Mouse (Mus musculus): ENCODE measurements around the gene Fkbp6.

GRCm38 (mm10) chr5:135264548-135264947 is 85.3 kb downstream of the Fkbp6 start:
- TF ChIP-seq CTCF (IDR thresholded peaks at IDR 0.05; ENCODE audit: low read depth) = no peak
- TF ChIP-seq EP300 (optimal IDR thresholded peaks at IDR 0.05) = no peak

All from stomach, postnatal 0 days (tissue).